Mouse (Mus musculus): Measurements from ENCODE around the gene Herc3.

GRCm38 (mm10) chr6:58934144-58934543 lies 102.9 kb downstream of the Herc3 start:
- TF ChIP-seq ZNF384 (IDR thresholded peaks at IDR 0.05; ENCODE audit: low read depth, low read length) (no peak), MAFK (IDR thresholded peaks at IDR 0.05; ENCODE audit: insufficient read depth, low read depth, low read length) (no peak), ZC3H11A (IDR thresholded peaks at IDR 0.05; ENCODE audit: borderline replicate concordance, low read depth, low read length) (no peak), CHD2 (IDR thresholded peaks at IDR 0.05; ENCODE audit: low read depth, low read length) (no peak)
